Mouse (Mus musculus): Measurements from ENCODE around the gene Ylpm1.

DNA sequence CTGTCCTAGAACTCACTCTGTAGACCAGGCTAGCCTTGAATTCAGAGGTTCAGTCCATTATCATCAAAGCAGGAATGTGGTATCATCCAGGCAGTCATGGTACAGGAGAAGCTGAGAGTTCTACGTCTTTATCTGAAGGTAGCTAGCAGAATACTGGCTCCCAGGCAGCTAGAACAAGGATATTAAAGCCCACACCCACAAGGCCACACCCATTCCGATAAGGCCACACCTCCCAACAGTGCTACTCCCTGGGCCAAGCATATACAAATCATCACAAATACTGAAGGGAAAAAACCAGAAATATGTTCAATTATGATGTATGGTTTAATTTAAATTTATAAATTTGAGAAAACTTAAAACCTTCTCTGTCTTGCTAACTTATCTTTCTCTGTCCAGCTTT, 16.1 kb downstream of the Ylpm1 start:
- TF ChIP-seq POLR2A (IDR thresholded peaks at IDR 0.05; ENCODE audit: low read depth, low read length) = no peak
- TF ChIP-seq CTCF (conservative IDR thresholded peaks at IDR 0.05; ENCODE audit: insufficient read depth, insufficient read length, low read depth, low read length) = no peak

Data from kidney, adult 2 months (tissue).